Mouse (Mus musculus) ES-Bruce4 (cell line): ENCODE results near the gene Nfib. TPM values are rescaled to one million over a fixed set of nuclear protein-coding genes. Genes with fewer than 3 reads are reported as not detected.
A peak's percentile ranks its signal among the peaks of the same experiment; 100 is the strongest.

ENCODE experiments used
- H3K27ac ChIP-seq: 2 replicates; pipeline ENCODE4 v1.5.1; 2012; ENCODE audit warnings: low read length, inconsistent platforms; ENCODE audit not compliant: insufficient read depth
- H3K27me3 ChIP-seq: 2 replicates; pipeline ENCODE4 v1.6.1; 2012; ENCODE audit warnings: mild to moderate bottlenecking, low read length, inconsistent platforms; ENCODE audit not compliant: control insufficient read depth, poor library complexity, insufficient read depth, severe bottlenecking
- H3K36me3 ChIP-seq: 2 replicates; pipeline ENCODE4 v1.6.1; 2012; ENCODE audit warnings: inconsistent platforms, mild to moderate bottlenecking, low read length, moderate library complexity; ENCODE audit not compliant: control insufficient read depth, poor library complexity, insufficient read depth, severe bottlenecking
- H3K4me1 ChIP-seq: one replicate; pipeline ENCODE4 v1.8.1; 2011; ENCODE audit warnings: low read length; ENCODE audit not compliant: control insufficient read depth, insufficient read depth
- H3K4me3 ChIP-seq: 2 replicates; pipeline ENCODE4 v1.5.1; 2011; ENCODE audit warnings: low read depth, mild to moderate bottlenecking, low read length
- H3K9ac ChIP-seq: 2 replicates; pipeline ENCODE4 v1.6.1; 2012; ENCODE audit warnings: low read depth, mild to moderate bottlenecking, inconsistent platforms; ENCODE audit not compliant: poor library complexity, severe bottlenecking
- H3K9me3 ChIP-seq: replicated peaks from 2 replicates; pipeline ENCODE4 v1.6.1; 2012; ENCODE audit warnings: mild to moderate bottlenecking, low read length, inconsistent platforms; ENCODE audit not compliant: control insufficient read depth, poor library complexity, insufficient read depth, severe bottlenecking
- CTCF ChIP-seq: IDR thresholded peaks from one replicate; pipeline ENCODE4 v1.8.1; 2011; ENCODE audit warnings: low read depth, low read length
- EP300 ChIP-seq: IDR thresholded peaks from 2 replicates; pipeline ENCODE4 v1.6.1; 2011; ENCODE audit warnings: low read depth, low read length; ENCODE audit not compliant: insufficient read depth
- POLR2A ChIP-seq: IDR thresholded peaks from one replicate; pipeline ENCODE4 v1.8.1; 2011; ENCODE audit warnings: low read length; ENCODE audit not compliant: insufficient read depth
- polyA plus RNA-seq: library from polyadenylated mRNA; stranded (reverse); fragments of >200 nt; gene quantifications from 2 replicates; pipeline ENCODE4 v1.2.4, GENCODE M21; 2011; ENCODE audit warnings: low read depth; ENCODE audit not compliant: missing spikeins, insufficient read depth, insufficient read length

The Nfib gene
- polyA plus RNA-seq, 1 experiment = 4.6 TPM

- TF ChIP-seq CTCF = no peak
- TF ChIP-seq EP300 = no peak
- no peak for TF ChIP-seq POLR2A
- Histone ChIP-seq H3K36me3 (no peaks in the 10 kb centered on the region), H3K4me3 (no peak overlapping the region), H3K4me1 (peaks cover 1% of the 10 kb centered on the region), H3K27me3 (peaks cover 21% of the 10 kb centered on the region), H3K9ac (no peak overlapping the region), H3K27ac (no peak overlapping the region), H3K9me3 (no peaks in the 10 kb centered on the region)
Observed at GRCm38 (mm10) chr4:82540048-82540410, 165.5 kb downstream of the Nfib start.

- H3K36me3 ChIP-seq = no peaks in the 10 kb centered on the region
- no peak overlapping the region for H3K27ac ChIP-seq
- H3K4me1 ChIP-seq = peaks cover 1% of the 10 kb centered on the region
- H3K27me3 ChIP-seq = peaks cover 21% of the 10 kb centered on the region
- no peaks in the 10 kb centered on the region for H3K9me3 ChIP-seq
- no peak for TF ChIP-seq CTCF
- TF ChIP-seq POLR2A = no peak
- H3K4me3 ChIP-seq = no peak overlapping the region
- H3K9ac ChIP-seq = no peak overlapping the region
Observed at GRCm38 (mm10) chr4:82539406-82540047, 166.0 kb downstream of the Nfib start.

- H3K4me1 ChIP-seq = peaks cover 3% of the 10 kb centered on the region
- H3K9ac ChIP-seq = no peak overlapping the region
- no peaks in the 10 kb centered on the region for H3K36me3 ChIP-seq
- H3K27ac ChIP-seq = no peak overlapping the region
- no peaks in the 10 kb centered on the region for H3K9me3 ChIP-seq
- no peak overlapping the region for H3K4me3 ChIP-seq
- peaks cover 21% of the 10 kb centered on the region for H3K27me3 ChIP-seq
- TF ChIP-seq EP300 (no peak), CTCF (no peak), POLR2A (no peak)
Observed at GRCm38 (mm10) chr4:82538815-82539214, 166.7 kb downstream of the Nfib start.

- TF ChIP-seq CTCF (no peak), POLR2A (no peak), EP300 (no peak)
- H3K4me3 ChIP-seq = peak overlapping the region; percentile 30; the same call in 1 of the 2 replicates
- no peak overlapping the region for H3K27ac ChIP-seq
- H3K4me1 ChIP-seq = peaks cover 4% of the 10 kb centered on the region
- peaks cover 21% of the 10 kb centered on the region for H3K27me3 ChIP-seq
- peak overlapping the region; percentile 24; the same call in 1 of the 2 replicates for H3K9ac ChIP-seq
- no peaks in the 10 kb centered on the region for H3K9me3 ChIP-seq
- H3K36me3 ChIP-seq = no peaks in the 10 kb centered on the region
Observed at GRCm38 (mm10) chr4:82538069-82538811, 167.3 kb downstream of the Nfib start.

- Histone ChIP-seq H3K4me1 (peaks cover 4% of the 10 kb centered on the region), H3K27me3 (peaks cover 21% of the 10 kb centered on the region), H3K27ac (no peak overlapping the region), H3K4me3 (peak overlapping the region; percentile 25), H3K9ac (peak overlapping the region; percentile 24; the same call in 1 of the 2 replicates), H3K36me3 (no peaks in the 10 kb centered on the region), H3K9me3 (no peaks in the 10 kb centered on the region)
- no peak for TF ChIP-seq CTCF
- TF ChIP-seq EP300 = no peak
- no peak for TF ChIP-seq POLR2A
Observed at GRCm38 (mm10) chr4:82537279-82537967, 168.1 kb downstream of the Nfib start.
